Mouse (Mus musculus) T-helper 17 cell (primary cell): ENCODE data around the gene Gm527.

Experiments
- in situ Hi-C, 2 experiments: fragments of 300-600 bp; cut with MboI, MseI; formaldehyde crosslinking; loops; 1 replicate in 1 of 2; 2 replicates in 1 of 2; pipeline ENCODE4 v1.15.1; 2025; ENCODE audit warnings: high pct_unique_total_duplicates in 2 of 2

Gm527 gene

DNA sequence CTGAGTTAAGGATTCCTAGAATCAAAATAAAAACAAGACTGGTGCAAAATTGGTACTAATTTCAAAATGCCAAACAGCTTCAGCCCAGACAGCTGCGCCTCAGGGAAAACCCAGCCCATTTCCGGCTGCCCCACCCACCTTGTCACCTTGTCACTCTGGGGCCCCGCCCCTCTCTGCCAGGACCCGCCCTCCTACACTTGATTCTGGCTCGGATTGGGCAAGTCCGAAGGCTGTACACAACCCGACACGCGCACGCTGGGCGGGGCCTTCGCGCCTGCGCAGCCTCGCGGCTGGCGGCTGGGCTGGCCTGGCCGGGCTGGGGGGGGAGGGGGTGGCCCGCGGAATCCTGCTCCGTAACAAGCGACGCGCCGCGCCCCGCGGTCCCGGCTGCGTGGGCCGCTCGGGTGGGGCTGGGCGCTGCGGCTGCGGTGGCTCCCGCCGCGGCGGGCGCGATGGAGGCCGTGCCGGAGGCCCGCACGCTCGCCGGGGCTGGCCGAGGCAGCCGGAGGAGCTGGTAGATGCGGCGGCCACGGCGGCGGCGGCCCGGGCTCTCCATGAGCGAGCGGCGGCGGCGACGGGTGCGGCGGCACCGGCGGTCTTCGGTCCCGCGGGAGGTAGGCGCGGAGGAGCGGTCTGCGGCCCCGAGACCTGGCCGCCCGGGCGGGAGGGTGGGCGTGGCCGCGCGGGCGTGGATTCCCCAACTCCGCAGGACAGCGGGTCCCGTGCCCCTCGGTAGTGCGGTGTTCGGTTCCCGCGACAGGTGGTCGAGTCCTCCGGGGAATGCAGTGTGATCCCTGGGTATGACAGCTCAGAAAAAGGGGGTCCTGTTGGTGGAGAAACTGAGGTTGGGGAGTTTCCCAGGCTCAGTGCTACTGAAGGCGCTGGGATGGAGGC is at the start of gene Gm527:
Gene Gm527 (plus strand): TSS at position 329 of the 894 bp plus-strand sequence.
- in situ Hi-C loops = no loop called here

DNA sequence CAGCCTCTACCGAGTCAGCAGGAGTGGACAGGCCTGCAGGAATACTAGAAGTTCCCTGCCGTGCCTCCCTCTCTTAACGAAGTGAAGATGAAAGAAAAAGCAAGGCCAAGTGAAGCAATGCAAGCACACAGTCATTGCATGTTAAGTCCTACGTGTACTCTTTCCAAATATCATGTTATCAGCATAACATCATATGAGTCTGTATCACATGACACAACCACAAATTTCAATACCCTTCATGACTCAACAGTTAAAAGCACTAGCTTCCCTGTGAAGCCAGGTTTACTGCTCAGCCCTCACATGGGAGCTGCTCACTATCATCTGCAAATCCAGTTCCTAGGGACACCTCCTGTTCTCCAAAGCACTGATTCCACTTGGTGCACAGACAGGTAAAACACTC is 46.6 kb upstream of the Gm527 start:
- in situ Hi-C loops = no loop called here

DNA sequence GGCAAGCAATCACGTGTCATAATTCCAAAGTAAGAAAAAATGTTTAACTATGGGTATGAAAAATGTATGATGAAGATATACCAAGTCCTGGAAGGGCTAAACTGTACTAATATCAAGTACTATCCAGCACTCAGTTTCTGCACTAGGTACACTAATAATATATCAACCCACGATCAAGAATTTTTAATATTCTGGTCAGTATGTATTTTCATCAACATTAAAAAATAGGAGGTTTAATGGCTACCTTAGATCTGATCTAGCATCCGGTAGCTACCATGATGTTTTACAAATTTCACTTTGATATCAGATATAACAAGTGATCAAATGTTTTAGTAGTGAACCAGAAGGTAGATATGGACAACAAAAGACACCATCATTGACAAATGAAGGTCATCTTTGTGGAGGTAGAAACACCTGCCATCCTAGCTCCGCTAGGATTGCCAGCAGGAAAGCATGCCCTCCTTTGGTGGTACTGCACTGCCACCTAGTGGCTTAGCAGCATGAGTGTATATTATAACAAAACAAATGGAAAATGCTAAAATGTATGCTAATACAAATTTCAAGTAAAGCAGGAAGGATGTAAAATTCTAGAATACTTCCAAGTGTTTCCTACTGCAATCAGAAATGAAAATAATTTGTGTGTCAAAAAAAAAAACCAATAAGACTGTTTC is 20.5 kb upstream of the Gm527 start:
- in situ Hi-C loops = no loop called here

DNA sequence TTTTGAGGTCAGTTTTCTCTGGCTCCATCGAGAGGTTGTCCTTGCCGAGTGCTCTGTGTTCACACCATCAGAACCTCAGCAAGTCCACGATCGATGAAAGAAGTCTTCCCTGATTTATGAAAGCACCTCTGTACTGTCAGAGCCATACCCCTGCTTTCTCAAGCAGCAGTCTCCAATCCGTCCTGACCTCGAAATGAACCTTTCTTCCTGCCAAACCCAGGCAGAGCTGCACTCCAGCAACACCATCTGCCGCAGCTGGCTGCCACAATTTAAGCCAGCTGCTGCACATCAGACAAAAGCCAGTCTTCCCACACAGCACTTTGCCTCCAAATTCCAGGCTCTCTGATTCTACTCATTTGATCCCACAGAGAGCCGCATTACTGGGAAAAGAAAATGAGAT is 15.2 kb upstream of the Gm527 start:
- in situ Hi-C loops = no loop called here

DNA sequence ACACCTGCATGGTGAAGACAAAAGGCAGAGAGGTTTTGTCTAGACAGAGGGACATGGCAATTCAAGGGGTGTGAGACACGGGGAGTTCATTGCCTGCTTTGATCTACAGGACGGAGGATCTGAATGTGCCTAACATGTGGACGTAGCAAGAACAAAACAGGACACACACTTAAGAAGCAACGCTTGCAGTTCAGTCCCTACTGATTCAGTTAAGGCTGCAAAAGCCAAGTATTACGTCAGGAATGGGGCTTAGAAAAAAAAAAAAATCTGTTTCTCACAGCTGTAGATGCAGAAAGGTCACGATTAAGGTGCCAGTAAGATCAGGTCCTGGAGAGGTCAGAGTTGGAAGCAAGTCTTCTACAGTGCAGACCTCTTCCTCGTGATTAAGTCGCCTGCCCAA is 14.5 kb upstream of the Gm527 start:
- in situ Hi-C loops = no loop called here

DNA sequence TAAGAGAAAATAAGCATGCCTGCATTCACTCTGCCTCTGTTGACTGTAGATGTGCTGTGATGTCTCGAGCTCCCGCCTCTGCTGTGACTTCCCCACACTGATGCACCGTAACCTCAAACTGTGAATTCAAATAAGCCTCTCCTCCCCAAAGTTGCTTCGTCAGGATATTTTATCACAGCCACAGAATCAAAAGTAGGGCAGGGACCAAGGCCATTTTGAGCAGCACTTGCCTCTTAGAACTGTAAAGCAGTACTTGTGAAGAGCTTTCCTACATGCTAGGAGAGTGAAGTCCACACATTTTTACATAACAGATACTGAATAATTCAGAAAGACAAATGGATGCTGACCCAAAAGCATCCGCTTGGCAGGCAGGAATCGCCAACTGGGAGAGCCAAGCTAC is 4.7 kb upstream of the Gm527 start:
- in situ Hi-C loops = no loop called here

DNA sequence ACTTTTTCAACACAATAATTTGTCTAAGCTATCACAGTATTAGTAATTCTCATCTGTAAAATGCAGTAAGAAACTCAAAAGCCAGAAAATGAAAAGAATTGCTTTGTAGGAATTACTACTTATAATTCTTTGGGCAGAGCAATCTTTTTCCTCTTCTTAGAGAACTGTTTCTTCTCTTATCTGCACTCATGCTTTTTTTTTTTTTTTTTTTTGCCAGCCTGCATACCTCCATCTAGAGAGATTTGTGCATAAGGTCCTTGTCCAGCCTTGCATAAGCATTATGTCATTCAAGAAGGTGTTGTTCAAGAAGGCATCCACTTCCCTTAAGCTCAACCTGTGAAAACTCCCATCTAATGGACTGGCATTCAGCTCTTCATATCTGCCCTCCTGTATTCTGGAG is 971 bp upstream of the Gm527 start:
- in situ Hi-C loops = no loop called here

DNA sequence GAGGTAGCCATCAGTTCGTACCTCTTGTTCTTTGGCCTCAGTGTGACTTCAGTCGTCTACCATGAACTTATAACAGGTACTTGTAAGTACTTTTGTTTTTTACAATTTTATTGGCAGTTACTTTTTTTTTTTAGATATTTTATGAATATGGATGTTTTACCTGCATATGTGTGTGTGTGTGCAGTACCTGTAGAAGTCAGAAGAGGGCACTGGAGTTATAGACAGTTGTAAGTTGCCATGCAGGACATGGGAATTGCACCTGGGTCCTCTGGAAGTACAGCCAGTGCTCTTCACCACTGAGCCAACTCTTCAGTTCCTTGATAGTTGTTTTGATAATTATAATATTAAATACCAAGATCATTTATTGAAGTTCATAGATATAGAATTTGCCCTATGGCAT is 19.8 kb downstream of the Gm527 start:
- in situ Hi-C loops = no loop called here

DNA sequence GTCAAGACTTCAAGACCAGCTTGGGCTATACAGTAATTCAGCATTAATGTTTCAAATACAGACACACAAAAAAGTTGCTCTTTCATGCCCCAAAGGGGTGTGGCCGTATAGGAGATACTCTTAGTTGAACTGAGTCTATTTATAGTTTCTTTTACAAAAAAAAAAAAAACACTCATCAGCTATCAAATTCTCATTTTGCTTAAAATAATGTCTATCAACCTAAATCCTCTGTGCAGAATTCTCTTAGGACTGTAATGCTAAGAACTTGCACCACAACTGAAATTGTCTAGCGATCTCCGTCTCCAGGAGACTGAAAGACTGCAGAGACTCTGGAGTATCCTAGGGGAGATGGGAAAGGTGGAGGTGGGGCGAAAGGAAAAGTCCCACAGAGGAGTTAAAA is 46.9 kb downstream of the Gm527 start:
- in situ Hi-C loops = no loop called here

DNA sequence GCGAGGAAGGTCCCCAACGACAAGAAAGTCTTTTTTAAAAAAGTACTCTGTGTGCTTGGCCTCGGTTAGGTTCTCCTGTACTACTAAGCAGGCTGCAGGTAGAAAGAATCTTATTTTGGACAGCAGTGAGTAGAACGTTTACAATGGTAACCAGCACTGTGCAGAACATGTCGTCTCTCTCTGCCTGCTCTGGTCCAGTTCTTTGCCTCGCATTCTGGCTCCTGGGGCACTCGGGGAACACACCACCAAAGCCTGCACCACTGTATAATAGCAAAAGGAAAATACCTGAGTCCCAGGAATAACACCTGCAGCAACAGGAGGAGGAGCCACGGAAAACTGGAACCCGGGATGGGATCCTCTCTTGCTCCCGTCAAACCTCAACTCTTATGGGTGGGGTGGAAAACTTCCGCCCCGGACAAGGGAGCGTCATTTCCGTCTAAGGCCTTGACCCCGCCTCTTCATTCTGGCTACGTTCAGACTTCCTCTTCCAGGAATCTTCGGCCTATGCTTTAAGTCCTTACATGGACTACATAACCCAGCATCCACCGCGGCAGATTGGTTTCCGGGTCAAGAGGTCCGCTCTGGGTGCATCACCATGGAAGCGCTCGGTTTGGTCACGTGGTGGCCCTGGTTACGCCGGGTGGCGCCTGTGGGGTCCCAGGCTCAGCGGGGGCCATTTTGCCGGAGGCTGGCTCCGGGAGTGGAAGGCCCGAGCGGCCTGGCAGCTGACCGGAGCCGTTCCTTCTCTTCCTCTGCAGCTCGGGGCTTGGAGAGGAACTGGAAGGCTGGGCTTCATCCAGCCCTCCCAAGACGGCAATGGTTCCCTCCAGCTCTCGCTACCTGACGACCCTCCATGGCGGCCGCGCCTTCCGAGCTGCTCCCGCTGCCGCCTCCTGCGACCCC is 47.7 kb downstream of the Gm527 start, which contains the start of the genes Klhl28 and Togaram1:
Gene Klhl28 (minus strand): TSS at position 411 of the 903 bp plus-strand sequence.
Gene Togaram1 (plus strand): TSS at position 681 of the 903 bp plus-strand sequence.
- in situ Hi-C loops = loop anchor here (5.0 kb wide), 2 partner anchors 102 to 112 kb away; partner anchors contain the start of gene Fancm (in 1 of the 2)

DNA sequence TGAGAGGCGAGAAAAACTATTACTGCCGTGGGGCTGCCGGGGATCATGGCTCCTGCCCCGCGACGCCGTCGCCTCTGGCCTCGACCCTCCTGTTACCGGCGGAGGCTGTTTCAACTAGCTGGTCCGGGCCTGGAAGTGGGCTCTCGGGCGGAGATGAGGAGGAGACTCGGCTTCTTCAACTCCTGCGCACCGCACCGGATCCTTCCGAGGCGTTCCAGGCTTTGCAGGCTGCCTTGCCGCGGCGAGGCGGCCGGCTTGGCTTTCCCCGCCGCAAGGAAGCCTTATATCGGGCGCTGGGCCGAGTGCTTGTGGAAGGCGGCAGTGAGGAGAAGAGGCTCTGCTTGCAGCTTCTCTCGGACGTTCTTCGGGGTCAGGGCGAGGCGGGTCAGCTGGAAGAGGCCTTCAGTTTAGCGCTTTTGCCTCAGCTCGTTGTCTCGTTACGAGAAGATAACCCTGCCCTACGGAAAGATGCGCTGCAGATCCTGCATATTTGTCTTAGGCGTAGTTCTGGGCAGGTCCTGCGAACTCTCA is 48.5 kb downstream of the Gm527 start:
- in situ Hi-C loops = loop anchor here (5.0 kb wide), 2 partner anchors 101 to 111 kb away; partner anchors contain the start of gene Fancm (in 1 of the 2)

DNA sequence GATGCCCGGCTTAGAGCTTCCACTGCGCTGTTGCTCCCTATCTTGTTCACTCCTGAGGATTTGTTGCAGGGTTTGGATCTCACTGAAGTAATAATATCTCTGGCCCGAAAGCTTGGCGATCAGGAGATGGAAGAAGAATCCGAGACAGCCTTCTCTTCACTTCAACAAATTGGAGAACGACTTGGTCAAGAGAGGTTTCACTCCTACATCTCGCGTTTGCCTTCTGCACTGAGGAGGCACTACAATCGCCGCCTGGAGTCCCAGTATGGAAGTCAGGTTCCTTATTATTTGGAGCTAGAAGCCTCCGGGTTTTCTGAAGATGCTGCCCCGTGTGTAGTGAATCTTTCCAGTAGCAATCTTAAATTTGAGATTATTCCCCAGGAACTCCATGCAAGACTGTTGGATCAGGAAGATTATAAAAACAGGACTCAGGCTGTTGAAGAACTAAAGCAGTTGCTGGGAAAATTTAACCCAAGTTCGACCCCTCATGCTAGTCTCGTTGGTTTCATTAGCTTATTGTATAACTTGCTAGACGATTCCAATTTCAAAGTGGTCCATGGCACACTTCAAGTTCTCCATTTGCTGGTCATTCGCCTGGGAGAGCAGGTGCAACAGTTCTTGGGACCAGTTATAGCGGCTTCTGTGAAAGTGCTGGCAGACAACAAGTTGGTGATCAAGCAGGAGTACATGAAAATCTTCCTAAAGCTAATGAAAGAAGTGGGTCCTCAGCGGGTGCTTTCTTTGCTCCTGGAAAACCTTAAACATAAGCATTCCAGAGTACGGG is 49.1 kb downstream of the Gm527 start:
- in situ Hi-C loops = loop anchor here (5.0 kb wide), 2 partner anchors 100 to 110 kb away; partner anchors contain the start of gene Fancm (in 1 of the 2)

DNA sequence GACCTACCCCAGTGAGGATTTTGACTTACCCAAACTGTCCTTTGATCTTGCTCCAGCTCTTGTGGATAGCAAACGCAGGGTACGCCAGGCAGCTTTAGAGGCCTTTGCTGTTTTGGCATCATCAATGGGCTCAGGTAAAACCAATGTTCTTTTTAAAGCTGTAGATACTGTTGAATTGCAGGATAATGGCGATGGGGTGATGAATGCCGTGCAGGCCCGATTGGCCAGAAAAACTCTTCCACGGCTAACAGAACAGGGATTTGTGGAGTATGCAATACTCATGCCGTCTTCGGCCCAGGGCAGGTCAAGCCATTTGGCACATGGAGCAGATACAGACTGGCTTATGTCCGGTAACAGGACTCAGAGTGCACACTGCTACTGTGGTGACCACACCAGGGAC is 49.8 kb downstream of the Gm527 start:
- in situ Hi-C loops = loop anchor here (5.0 kb wide), 2 partner anchors 100 to 110 kb away; partner anchors contain the start of gene Fancm (in 1 of the 2)

DNA sequence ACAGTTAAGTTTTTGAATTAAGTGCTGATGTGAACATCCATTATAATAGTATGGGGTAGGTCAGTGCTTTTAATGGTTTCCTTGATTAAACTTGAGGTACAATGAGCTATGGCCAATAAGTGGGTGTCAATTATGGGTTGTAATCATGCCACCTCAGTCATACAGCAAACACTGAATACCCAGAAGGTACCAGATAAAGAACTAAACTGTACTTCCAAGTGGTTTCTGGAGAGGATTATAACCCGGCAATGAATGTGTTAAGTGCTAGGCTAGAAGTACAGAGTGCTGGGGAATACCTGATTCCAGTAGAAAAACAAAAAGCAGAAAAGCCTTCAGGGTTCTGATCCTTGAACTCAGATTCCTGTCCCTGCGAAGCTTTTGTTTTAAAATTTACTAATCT is 50.4 kb downstream of the Gm527 start:
- in situ Hi-C loops = loop anchor here (5.0 kb wide), 2 partner anchors 99 to 109 kb away; partner anchors contain the start of gene Fancm (in 1 of the 2)

DNA sequence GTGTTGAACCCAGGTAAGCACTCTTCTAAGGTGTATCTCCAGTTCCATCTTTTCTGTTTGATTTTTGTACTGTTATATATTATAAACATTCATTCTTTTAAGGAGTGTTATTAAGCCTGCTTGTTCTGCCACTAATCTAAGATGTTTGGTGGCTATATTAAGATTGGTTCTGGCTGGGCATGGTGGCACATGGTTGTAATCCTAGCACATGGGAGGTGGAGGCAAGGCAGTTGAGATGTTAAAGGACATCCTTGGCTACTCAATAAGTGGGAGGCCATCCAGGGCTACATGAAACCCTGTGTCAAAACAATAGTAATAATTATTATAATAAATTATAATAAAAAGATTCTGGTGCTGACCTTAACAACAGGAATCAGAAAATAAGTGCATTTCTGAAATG is 53.7 kb downstream of the Gm527 start:
- in situ Hi-C loops = no loop called here

DNA sequence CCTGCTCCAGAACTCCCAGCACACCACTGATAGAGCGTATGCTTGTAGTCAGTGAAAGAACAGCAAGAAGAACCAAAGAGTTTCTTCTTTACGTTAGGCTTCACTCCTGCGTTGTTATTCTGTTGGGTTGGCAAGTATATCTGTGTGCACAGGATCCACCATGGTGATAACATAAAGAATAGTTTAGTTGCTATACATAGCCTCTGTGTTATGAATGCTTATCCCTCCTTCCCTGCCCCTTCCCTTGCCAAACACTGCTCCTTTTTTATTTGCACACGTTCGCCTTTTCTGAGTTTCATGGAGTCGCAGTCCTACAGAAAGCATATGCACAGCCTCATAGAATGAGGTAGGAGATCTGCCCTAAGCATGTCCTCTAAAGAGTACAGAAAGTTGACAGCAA is 54.4 kb downstream of the Gm527 start:
- in situ Hi-C loops = no loop called here
